Mouse (Mus musculus): ENCODE data around the gene Auts2.
"Not testable (repeated sequence)": the region's sequence is repeated elsewhere in the genome, so short reads cannot be mapped to it uniquely, and the experiment has no call there.

The Auts2 gene

DNA sequence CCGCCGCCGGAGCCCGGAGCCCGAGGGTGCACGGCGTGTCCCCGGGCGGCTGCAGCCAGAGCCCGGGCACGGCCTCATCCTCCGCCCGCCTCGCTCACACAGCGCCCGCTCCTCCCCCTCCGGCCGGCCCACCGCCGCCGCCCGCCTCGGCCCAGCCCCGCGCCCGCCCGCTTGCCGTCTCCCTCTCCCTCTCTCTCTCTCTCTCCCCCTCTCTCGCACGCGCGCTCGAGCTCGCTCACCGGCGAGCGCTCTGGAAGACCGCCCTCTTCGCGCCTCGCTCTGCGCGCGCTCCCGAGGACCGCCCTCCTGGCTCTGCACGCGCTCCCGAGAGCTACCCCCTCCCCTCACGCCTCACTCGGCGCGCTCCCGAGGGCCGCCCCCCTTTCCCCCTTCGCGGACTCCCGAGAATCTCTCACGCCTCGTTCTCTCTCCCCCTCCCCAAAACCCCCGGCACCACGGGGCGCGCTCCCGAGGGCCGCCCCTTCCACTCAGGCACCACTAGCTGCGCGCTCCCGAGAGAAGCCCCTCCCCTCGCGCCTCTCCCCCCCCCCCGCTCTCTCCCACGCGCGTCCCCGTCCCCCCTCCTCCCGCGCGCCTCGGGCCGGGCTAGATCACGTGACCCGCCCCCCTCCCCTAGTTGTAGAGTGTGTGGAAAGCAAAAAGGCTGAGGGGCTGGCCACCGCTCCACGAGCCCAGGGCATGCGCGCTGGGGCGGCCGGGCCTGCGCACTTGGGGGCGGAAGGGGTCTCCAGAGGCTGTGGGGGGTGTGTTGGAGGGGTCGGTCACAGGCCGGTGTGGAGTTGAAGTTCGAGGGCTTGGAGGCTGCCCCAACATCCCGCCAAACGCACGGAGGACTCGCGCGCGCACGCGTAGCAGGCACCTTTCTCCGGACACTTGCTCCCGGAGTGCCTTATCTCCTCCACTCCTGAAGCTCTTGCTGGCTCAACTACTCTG lies at the start of gene Auts2:
Gene Auts2 (minus strand): TSS at position 227 of the 954 bp plus-strand sequence.
- peak; percentile 91 to 95 for DNase-seq

DNA sequence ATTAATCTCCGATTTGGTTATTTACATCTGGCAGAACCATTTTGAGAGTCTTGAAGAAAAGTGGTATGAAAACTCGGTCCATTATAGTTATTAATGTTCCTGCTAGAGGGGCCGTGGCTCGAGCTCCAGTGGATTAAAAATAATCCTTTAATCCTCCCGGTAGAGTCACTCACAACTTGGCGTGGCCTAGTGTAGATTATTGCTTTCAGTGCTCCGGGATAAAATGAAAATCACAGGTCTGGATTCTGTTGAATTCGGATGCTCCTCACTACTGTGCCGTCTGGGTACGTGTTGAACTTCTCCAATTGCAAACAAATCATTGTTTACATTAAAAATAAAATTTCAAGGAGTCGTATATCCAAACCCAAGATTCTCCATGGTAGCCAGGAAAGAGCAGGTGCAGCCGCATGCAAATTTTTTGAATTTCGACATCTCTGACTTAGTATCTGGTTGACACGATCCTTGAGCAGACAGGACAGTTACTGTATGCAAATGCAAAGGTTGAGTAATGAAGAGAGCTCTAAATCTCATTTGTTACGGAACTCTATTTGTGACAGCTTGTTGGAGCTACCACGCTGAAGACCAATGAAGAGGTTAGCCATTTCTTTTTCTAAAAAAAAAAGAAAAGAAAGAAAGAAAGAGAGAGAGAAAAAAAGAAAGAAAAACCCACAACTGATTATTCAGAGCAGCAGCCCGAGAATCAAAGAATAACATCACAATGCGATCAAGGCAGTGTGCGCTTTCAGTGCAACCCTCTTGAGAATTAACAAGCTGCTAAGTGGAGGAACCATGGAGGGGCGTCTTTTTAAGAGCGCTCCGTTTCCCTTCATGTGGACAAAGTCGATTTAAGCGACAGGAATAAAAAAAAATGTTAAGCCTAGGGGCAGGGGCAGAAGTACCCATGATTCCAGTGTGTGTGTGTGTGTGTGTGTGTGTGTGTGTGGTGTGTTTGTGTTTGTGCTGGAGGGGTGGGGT lies 48.9 kb upstream of the Auts2 start:
- DNase-seq: no peak

DNA sequence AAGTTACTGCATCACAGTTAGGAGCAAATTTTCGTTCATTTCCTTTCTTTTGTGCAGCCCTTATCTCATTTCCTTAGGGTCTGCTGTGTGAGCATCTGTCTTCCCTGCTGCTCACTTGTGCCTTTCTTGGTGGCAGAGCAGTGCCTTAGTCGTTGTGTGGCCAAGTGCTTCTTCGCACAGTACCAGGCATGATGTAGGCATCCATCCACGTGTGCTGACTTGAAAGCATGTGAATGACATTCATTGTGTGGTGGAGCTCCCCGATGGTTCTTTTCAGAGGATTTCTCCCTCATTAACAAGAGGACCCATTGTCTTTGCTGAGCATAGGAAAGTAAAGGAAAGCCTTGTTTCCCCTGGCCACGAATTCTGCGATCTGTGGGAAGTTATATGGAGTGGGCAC lies 36.6 kb upstream of the Auts2 start:
- no peak for DNase-seq

DNA sequence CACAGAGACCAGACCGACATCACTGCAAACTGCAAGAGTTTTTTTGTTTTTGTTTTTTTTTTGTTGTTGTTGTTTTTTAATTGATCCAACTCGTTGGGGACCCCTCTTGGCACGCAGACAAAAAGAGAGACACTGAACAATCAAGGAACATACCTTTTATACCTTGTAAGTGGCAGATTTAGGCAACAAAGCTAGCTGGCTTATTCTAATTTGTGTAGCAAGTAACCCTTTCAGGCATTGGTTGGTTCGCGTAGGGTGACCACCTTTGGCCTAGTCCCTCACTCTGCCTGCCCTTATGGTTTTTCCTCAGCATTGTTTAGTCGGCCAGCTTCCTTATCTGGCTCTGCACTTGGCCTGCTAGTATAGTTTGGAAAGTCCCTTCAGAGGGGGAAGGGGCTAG lies 17.6 kb upstream of the Auts2 start:
- DNase-seq: not testable (repeated sequence)

DNA sequence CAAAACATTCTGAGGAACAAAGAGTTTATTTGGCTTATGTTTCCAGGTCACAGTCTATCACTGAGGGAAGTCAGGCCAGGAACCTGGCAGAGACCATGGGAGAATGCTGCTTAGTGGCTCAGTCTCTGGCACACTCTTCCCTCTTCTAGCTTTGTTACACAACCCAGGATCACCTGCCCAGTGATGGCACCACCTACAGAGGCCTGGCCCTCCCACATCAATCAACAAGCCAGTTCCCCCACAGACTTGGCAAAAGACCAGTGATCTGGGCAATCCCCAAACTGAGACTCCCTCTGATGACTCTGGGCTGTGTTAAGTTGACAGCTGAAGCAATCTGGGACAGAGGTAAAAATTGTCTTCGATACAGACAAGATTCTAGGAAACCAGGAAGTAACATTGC lies 2.6 kb upstream of the Auts2 start:
- DNase-seq: no peak

DNA sequence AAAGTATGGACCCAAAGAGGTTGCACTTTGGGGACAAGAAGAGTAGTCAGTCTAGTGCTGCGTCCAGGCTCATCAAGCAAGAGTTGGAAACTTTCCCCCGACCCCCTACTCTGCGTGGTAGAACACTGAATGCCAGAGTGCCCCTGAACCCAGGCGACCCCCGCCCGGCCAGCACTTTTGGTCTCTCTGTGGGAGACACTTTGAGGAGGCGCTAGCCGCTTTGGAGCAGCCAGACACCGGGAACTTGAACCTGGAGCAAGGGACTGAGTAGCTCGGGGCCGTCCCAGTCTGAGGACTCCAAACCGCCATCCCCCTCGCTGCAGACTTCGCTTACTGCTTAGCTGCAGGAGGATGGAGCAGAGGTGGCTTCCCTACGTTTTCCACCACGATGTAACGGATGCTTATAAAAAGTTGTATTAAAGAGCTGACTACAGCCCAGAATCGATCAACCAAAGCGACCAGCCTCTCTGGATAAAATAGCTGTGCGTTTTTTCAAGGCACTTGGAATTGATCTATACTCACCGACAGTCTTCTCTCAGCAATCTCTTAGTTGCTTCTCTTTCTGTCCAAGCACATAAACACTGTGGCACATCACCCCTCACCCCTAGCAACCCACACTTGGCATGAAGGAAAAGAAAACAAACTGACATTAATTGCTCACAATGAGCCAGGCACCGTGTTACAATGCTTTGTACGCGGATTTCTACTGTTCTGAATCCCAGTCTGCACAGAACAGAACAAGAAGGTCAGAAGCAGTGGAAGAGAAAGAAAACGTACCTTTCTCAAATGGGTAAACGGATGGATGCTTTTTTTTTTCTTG lies 1.2 kb upstream of the Auts2 start:
- peak; percentile 40 to 58 for DNase-seq

DNA sequence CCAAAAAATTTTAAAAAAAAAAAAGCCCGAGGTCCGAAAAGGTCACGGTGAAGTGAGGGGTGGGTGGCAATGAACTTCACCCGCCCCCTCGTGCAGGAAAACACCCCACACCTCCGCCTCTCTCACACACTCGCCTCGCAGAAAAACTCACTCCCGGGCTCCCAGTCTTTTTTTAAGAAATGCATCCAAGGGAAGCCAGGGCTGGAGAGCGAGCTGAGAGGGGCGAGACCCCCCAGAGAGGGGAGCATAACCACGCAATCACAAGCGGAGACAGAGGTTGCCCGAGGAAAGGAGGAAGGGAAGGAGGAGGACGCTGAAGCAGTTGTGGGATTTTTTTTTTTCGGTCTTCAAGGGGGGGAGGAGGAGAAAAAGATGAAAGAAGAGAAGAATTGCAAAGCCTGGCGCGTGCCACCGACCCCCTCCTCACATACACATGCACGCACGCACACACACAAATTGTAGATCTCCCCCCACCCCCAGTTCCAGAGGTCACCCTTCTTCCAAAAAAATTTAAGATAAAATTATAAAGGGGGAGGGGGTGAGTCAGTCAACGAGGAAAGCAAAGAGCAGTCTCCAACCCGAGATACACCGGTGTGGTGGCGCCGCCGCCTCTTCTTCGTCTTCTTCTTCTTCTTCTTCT lies 643 bp downstream of the Auts2 start:
- peak; percentile 47 to 64 for DNase-seq

DNA sequence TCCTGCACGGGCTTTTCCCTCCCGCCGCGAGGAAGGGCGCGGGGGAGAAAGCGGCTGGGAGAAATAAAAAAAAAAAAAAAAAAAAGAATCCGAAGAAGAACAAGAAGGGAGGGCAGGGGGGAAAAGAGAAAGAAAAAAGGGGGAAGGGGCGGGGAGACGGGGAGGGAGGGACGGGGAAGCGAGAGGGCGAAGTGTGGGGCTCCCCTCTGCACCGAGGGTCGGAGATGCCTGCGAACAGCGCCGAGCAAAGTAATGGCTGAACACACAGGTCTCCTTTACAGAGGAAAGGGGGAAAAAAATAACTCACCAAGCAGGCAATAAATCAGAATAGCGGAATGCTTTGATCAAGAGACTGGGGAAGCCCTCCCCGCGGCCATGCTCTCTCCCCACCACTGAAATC lies 1.2 kb downstream of the Auts2 start:
- peak in 1 of 2 experiments; percentile 40 for DNase-seq

DNA sequence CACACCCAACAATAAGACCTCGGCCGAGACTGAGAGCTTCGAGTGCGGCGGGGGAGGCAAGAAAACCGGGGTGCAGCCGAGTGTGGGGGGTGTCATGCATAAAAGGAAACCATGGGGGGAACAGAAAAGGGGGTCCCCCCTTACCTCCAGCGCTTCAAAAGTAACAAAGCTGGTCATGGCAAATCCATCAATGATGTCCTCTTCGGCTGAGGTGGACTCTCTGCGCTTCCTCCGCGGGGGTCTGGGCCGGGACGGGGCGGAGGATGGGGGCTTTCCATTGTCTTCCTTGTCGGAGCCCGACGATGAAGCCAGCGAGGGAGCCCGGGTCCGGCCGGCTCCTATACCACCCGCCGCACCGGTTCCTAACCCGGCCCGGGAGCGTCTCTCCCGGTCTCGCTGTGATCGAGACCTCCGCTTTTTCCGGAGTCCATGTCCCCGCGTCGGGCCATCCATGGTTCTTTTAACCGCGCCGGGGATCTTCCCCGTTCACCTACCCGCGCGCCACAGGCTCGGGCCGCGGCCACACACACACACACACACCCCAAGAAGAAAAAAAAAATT lies 1.7 kb downstream of the Auts2 start:
- peak; percentile 58 to 64 for DNase-seq

DNA sequence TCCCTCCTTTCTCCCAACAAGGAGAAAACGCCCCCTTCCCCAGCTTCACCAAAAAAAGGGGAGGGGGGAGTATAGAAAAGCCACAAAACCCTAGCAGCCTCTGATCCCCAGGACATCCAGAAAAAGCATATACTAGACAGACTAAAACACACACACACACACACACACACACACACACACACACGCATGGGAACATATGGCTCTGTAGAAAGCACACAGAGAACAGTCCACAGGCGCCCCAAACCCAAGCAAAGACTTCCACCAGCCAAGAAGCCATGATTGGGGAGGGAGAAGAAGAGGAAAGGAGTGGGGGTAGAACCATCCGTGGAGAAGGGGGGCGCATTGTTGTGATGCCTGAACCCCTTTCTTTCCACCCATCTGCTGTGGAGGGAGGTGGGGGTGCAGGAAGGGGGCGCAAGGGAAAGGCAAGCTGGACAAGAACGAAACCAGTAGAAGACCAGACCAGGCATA lies 2.3 kb downstream of the Auts2 start:
- peak; percentile 28 to 47 for DNase-seq

DNA sequence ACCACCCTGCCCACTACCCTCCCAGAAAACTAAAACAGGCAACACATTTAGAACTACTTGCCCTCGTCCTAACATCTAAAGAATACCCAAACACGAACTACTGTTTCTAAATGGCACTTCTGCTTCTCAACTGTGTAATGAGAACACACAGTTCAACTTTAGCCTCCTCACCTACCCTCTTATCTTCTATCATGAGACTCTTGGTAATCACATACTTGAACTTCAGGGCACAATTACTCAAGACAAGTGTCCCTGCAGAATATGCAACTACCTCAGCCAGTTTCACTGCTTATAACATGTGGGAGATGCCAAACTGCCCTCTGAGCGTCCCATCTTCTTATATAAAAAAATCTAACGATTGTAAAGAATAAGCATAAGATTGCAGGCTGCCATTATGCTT lies 5.7 kb downstream of the Auts2 start:
- DNase-seq: no peak

DNA sequence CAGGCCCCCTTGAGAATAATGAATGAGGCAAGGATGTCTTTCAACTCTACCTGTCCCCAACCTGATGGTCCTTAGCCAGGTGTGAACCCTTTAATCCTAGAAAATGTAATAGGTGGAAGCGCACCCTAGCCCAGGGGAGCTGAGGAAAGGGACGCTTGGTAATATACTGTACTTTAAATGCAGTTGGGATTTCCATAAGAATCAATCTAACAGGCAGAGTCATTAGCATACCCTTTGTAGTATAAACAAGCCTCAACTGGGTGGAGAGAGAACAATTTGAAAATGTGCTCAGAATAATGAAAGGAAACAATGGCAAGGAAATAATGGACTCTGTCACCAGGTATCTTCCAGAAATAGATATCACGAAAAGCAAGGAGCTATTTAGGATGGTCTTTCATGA lies 16.7 kb downstream of the Auts2 start:
- DNase-seq: no peak

DNA sequence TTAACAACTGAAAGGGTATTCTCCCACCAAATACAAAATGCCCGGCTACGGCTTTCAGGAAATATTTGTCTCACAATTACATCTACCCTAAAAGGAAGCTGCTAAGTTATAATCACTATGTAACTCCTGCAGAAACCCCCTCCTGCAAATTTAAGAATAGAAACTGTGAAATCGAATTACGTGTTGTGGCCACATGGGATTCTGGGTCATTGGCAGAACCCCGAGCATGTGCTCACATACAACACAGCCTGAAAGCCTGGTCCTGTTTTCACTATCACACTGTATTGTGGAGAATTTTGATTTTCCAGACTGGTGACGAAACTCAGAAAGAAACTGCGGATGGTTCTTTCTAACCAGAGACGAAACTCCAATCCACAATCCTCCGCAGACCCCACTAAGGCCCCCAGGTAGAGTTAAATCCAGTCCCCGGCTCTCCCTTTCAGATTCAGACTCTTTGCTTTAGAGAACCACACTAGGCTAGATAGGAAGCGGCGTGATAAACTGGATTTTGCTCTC lies 21.7 kb downstream of the Auts2 start:
- DNase-seq: no peak

DNA sequence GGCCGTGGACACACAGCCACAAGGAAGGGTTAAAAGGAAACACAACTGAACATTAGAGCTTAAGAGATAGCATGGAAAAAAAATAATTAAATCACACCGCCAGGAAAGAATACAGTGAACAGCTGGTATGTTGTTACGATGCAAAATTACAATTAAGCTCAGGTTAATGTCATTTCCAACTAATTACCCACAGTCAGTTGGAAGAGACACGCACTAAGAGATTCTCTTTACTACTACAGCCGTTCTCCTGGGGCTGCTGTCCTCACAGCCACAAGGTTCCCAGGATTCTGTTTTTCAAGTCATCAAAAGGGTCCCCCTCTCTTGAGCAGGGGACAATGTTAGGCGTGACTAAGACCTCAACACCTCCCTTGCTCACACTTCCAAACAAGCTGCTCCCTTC lies 25.3 kb downstream of the Auts2 start:
- no peak for DNase-seq

DNA sequence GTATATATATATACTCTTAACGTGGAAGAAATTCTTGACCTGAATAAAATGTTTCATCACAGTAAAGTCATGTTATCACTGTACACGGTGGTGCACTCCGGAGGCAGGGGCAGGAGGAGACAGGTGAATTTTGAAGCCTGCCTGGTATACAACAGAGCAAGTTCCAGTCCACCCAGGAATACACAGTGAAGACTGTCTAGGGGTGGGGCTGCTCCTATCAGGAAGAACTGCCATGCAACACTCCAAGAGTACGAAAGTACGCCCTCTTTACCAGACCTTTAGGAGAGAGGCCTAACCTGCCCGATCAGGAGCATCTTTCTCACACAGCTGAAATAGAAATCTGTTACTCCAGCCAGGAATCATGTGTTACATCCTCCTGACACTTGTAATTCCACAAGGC lies 28.6 kb downstream of the Auts2 start:
- DNase-seq: no peak

DNA sequence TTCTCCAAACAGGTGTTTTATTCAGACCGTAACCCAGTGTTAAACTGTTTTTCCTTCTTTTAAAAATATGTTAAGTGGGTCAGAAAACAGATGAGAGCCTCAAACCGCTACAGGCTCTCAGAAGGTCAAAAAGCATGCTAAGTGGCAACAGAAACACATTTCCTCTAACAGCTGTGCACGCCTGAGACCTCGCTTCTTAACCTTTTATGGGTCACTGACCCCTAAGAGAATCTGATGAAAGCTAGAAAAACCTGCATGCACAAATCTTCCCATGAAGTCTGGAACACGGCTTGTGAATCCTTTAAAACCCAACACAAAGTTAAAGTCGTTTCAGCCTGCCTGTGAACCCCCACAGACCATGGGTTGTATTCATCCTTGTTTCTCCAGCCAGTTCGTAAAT lies 29.9 kb downstream of the Auts2 start:
- DNase-seq: no peak

DNA sequence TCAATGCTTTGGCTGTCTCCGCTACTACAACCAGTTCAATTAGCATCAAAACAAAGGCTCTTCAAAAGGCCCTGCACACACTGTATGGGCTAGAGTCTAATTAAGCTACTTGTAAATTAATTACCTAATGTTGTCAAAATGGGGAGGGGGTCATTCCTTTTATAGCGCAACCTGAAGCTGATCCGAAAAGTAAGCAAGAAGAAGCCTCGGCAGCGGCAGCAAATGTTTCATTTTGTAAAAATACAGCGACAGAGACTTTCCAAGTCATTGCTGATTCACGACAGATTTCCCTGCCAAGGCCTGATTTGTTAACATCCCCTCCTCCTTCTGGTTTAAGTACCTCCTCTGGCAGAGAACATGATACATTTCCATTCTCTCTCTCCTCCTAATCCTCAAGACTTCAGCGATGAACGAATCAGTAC lies 33.7 kb downstream of the Auts2 start:
- no peak for DNase-seq

DNA sequence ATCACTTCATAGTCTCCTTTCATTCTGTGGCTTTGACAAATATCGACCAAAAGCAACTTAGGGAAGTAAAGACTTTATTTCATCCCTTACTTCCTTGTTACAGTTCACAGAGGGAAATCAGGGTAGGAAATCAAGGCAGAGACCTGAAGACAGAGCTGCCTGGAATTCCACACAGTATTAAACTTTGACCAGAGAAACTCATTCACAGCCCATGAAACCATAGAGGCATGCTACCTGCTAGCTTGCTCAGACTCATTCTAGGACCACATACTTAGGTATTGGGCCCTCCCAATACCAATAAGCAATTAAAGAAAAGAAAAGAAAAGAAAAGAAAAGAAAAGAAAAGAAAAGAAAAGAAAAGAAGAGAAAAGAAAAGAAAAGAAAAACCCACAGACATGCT lies 38.3 kb downstream of the Auts2 start:
- DNase-seq: no peak

DNA sequence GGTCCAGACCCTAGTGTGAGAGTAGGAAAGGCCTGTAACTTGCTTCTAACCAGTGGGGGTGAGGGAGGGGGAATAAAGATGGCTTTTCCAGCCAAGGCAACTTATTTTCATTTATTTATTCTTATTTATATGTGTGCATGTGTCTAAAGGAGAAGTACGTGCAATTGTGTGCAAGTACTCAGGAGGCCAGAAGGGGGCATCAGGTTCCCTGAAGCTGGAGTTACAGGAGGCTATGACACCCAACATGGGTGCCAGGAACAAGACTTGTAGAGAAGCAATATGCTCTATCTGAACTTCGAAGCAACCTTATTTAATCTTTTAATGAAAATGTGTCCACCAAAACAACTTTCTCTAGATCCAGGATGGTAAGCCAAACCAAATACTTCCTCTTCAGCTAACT lies 39.7 kb downstream of the Auts2 start:
- DNase-seq: no peak

DNA sequence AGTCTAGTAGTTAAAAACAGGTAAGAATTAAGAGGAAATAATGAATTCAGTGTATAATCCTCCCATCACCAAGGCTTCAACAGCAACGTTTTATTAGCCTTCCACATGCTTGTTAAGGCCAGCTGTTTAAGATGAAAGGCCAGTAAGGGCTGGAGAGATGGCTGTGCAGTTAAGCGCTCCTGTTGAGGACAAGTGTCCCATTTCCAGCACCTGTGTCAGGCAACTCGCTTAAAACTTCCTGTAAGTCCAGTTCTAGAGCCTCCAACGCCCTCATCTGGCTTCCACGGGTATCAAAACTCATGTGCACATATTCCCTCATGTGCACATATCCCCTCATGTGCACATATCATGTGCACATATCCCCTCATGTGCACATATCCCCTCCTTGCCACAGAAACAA lies 41.1 kb downstream of the Auts2 start:
- no peak for DNase-seq

DNA sequence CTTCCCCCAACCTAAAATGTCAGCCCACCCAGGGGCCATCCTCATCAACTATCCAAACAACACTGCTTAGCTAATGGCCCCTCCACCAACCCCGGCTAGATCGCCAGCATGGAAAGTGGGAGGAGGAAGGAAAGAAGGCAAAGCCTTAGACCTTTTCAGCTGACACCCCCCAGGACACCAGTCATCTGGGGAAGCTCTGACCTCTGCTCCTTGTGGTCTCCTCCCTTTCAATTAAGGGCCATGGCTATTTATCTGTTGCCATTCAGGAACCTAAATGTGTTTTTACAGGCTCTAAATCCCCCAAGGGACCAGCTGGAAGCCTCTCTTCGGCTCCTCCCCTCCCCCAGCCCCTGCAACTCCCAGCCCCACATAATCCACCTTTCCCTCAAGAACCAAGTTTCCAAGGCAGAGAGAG lies 42.3 kb downstream of the Auts2 start:
- peak in 1 of 2 experiments; percentile 37 for DNase-seq
